Mouse (Mus musculus) adrenal gland, adult 2 months (tissue): ENCODE results near the gene Il24. TPM values are rescaled to one million over a fixed set of nuclear protein-coding genes. Genes with fewer than 3 reads are reported as not detected.

ENCODE experiments used
- DNase-seq: peaks from one replicate; pipeline ENCODE4 v3.0.0; 2021
- polyA plus RNA-seq: library from polyadenylated mRNA; depleted of rRNA; stranded (reverse); fragments of >200 nt; gene quantifications from 2 replicates; pipeline ENCODE4 v1.2.3, GENCODE M21; 2012; rRNA removed
- total RNA-seq, 2 experiments: library from RNA; stranded (reverse); gene quantifications; 2 replicates each; pipeline ENCODE4 v1.2.3; 2021

Gene Il24
- total and polyA plus RNA-seq, 3 experiments, result not detected

GRCm38 (mm10) chr1:130850405-130850804 lies 36.8 kb downstream of the Il24 start:
- DNase-seq, result no peak

- DNase-seq, result no peak
These were observed 37.6 kb downstream of the Il24 start for GRCm38 (mm10) chr1:130849530-130850214.

DNA sequence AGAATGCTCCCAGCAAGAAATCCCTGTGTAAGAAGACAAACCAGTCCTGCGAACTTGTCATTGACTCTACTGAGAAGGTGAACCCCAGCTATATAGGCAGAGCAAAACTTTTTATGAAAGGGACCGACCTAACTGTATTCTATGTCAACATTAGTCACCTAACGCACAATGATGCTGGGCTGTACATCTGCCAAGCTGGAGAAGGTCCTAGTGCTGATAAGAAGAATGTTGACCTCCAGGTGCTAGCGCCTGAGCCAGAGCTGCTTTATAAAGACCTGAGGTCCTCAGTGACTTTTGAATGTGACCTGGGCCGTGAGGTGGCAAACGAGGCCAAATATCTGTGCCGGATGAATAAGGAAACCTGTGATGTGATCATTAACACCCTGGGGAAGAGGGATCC lies 42.7 kb downstream of the Il24 start:
- DNase-seq, result no peak

- no peak for DNase-seq
These were observed 45.6 kb downstream of the Il24 start for GRCm38 (mm10) chr1:130841621-130842020.

DNA sequence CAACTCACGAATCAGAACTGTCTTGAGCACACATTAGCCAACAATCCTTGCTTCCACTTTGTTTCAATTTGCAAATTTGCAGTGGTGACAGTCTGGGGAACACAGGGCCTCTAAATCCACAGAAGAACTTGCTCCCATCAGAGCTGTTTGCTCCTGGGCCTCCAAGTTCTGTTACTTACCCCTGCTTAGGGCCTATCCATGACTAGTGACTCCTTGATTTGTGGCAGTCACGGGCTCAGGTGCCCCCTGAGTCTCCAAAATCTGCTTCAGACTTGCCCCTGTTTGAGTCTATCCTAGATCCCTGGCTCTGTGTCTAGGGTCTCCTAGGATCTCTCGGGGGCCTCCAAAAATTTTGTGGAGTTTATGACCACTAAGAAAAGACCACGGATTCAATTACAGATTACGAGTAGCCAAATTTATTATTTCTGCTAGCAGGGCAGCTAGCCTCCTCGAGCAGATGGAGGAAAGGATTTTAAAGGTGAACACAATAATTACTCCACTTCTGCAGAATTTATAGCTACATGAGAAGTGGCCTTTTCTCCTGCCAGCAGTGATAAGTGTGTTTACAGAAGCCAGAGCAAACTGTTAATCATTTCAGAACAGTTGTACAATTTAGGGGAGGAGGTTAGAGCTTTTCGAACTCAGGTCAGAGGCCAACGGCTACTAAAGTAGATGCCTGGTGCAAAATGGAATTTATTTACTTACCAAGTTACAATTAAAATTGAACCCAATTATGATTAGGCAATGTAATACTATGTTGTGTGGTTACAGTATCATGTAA lies 46.5 kb downstream of the Il24 start:
- no peak for DNase-seq

- DNase-seq, result no peak
These were observed 49.0 kb downstream of the Il24 start for GRCm38 (mm10) chr1:130838288-130838687.

DNA sequence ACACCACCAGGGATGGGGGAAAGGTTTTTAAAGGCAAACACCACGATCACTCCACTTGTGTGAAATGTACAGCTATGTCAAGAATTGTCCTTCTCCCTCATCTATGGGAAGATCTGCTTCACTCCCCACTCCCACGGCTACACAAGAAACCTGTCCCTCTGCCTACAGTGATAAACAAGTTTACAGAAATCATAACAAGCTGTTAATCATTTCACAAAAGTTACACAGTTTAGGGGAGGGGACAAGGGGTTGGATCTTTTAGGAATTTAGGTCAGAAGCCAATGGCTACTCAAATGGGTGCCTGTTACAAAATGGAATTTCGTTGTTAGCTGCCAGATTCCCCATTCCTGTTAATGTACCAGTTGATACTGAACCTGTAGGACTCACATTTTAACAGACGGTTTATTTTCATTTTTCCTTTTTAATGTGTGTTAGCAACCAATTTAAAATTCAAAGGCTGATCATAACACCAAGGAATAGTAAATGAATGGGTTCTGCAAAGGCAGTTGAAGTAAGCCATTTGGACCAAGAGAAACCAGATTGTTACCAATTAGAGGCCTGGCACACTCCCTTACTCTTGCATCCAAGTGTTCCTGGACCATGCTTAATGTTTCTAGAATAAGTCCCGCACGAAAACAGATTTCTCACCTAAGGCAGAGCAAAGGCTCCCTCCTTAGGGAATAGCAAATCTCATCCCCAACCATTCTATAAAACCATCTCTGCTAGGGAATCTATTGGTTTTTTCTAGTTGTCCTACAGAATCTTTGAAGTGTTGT lies 51.9 kb downstream of the Il24 start:
- DNase-seq, result no peak

- DNase-seq, result no peak
These were observed 54.8 kb downstream of the Il24 start for GRCm38 (mm10) chr1:130832230-130833149.

Other genes with a start within 250 kb of the Il24 start
- under 1 TPM in 1 of 2 experiments, not detected in 1; 0.69 TPM for gene C4bp, start 225.8 kb downstream of the Il24 start, total RNA-seq
- 0.03 TPM in 1 of 2 replicates, not detected in the other for gene C4bp, start 225.8 kb downstream of the Il24 start, polyA plus RNA-seq
- not detected for gene Gm29427, start 171.7 kb downstream of the Il24 start, total RNA-seq
- not detected in 2 replicates for gene Gm29427, start 171.7 kb downstream of the Il24 start, polyA plus RNA-seq
- gene Yod1, start 170.1 kb downstream of the Il24 start, total RNA-seq, result 10 to 100 TPM in 1 of 2 experiments, 1 to 10 TPM in 1; 9.5 to 10.6 TPM
- 1.9 and 2.1 TPM in 2 replicates for gene Yod1, start 170.1 kb downstream of the Il24 start, polyA plus RNA-seq
- 10 to 100 TPM; 26.1 to 35.5 TPM for gene Pfkfb2, start 158.2 kb downstream of the Il24 start, total RNA-seq
- gene Pfkfb2, start 158.2 kb downstream of the Il24 start, polyA plus RNA-seq, result 5.8 and 5.9 TPM in 2 replicates
- gene AA986860, start 155.5 kb downstream of the Il24 start, total RNA-seq, result 1 to 10 TPM; 3.1 to 6.8 TPM
- 1.8 and 3.7 TPM in 2 replicates for gene AA986860, start 155.5 kb downstream of the Il24 start, polyA plus RNA-seq
- under 1 TPM in 1 of 2 experiments, not detected in 1; 0.17 TPM for gene Fcamr, start 86.6 kb downstream of the Il24 start, total RNA-seq
- gene Fcamr, start 86.6 kb downstream of the Il24 start, polyA plus RNA-seq, result not detected in 2 replicates
- 1 to 10 TPM in 1 of 2 experiments, under 1 TPM in 1; 0.14 to 3.2 TPM for gene Pigr, start 60.8 kb downstream of the Il24 start, total RNA-seq
- 0.07 TPM in 2 replicates for gene Pigr, start 60.8 kb downstream of the Il24 start, polyA plus RNA-seq
- gene Fcmr, start 21.8 kb downstream of the Il24 start, total RNA-seq, result 1 to 10 TPM in 1 of 2 experiments, not detected in 1; 1.0 TPM
- 0.41 and 1.4 TPM in 2 replicates for gene Fcmr, start 21.8 kb downstream of the Il24 start, polyA plus RNA-seq
- gene Il20, start 24.0 kb upstream of the Il24 start, total RNA-seq, result not detected
- not detected in 2 replicates for gene Il20, start 24.0 kb upstream of the Il24 start, polyA plus RNA-seq
- not detected for gene Il19, start 52.7 kb upstream of the Il24 start, total RNA-seq
- gene Il19, start 52.7 kb upstream of the Il24 start, polyA plus RNA-seq, result not detected in 2 replicates
- not detected for gene Il10, start 132.4 kb upstream of the Il24 start, total RNA-seq
- not detected in 2 replicates for gene Il10, start 132.4 kb upstream of the Il24 start, polyA plus RNA-seq
- 100 to 1,000 TPM; 161 to 176 TPM for gene Mapkapk2, start 210.4 kb upstream of the Il24 start, total RNA-seq
- gene Mapkapk2, start 210.4 kb upstream of the Il24 start, polyA plus RNA-seq, result 130 and 132 TPM in 2 replicates